Mouse (Mus musculus) myocyte (in vitro differentiated cells): ENCODE measurements at regions not wholly inside any gene's neighbourhood (a gene's known extent, or its start where the extent isn't known, plus 50 kb on each side); places are given as distances from the start of the nearest gene placed in this dataset.

Experiments
- H3K27me3 ChIP-seq: one replicate; pipeline ENCODE4 v1.6.1; 2011; ENCODE audit not compliant: control insufficient read depth, insufficient read depth, insufficient read length
- H3K36me3 ChIP-seq: one replicate; pipeline ENCODE4 v1.6.1; 2011; ENCODE audit not compliant: control insufficient read depth, insufficient read depth
- H3K4me2 ChIP-seq: one replicate; pipeline ENCODE4 v1.6.1; 2011; ENCODE audit warnings: low read depth, control low read depth
- H3K4me3 ChIP-seq: one replicate; pipeline ENCODE4 v1.5.1; 2011; ENCODE audit warnings: mild to moderate bottlenecking, control low read depth, moderate library complexity
- H3K79me2 ChIP-seq: one replicate; pipeline ENCODE4 v1.6.1; 2011; ENCODE audit not compliant: control insufficient read depth, insufficient read depth
- H3ac ChIP-seq: one replicate; pipeline ENCODE4 v1.6.1; 2011; ENCODE audit not compliant: control insufficient read depth, insufficient read length
- CEBPB ChIP-seq: IDR thresholded peaks from 2 replicates; pipeline ENCODE4 v1.6.1; 2011; ENCODE audit warnings: mild to moderate bottlenecking, moderate library complexity; ENCODE audit not compliant: poor library complexity, insufficient read depth, severe bottlenecking
- E2F4 ChIP-seq: IDR thresholded peaks from one replicate; pipeline ENCODE4 v1.6.1; 2011; ENCODE audit warnings: mild to moderate bottlenecking, control low read depth, moderate library complexity; ENCODE audit not compliant: insufficient read depth
- MAX ChIP-seq: IDR thresholded peaks from one replicate; pipeline ENCODE4 v1.6.1; 2011; ENCODE audit warnings: low read depth, mild to moderate bottlenecking, control low read depth
- MYOD1 ChIP-seq, 3 experiments: IDR thresholded peaks; one replicate each; pipeline ENCODE4 v1.6.1; 2011; ENCODE audit warnings: control low read depth in 2 of 3, low read depth in 2 of 3, mild to moderate bottlenecking in 2 of 3, moderate library complexity in 1 of 3; ENCODE audit not compliant: insufficient read length in 2 of 3, control insufficient read depth in 1 of 3
- MYOG ChIP-seq, 3 experiments: IDR thresholded peaks; one replicate each; pipeline ENCODE4 v1.6.1; 2011; ENCODE audit warnings: control low read depth in 2 of 3, low read depth in 2 of 3, mild to moderate bottlenecking in 2 of 3; ENCODE audit not compliant: insufficient read length in 2 of 3, control insufficient read depth in 1 of 3, insufficient read depth in 1 of 3
- POLR2A ChIP-seq: IDR thresholded peaks from one replicate; pipeline ENCODE4 v1.6.1; 2011; ENCODE audit warnings: low read depth, mild to moderate bottlenecking, control low read depth, moderate library complexity; ENCODE audit not compliant: insufficient read length
- POLR2AphosphoS2 ChIP-seq: IDR thresholded peaks from one replicate; pipeline ENCODE4 v1.6.1; 2011; ENCODE audit warnings: low read depth, control low read depth; ENCODE audit not compliant: insufficient read length
- REST ChIP-seq: IDR thresholded peaks from one replicate; pipeline ENCODE4 v1.6.1; 2011; ENCODE audit warnings: mild to moderate bottlenecking, control low read depth, moderate library complexity; ENCODE audit not compliant: insufficient read depth, insufficient read length
- SRF ChIP-seq: IDR thresholded peaks from one replicate; pipeline ENCODE4 v1.6.1; 2011; ENCODE audit warnings: low read depth; ENCODE audit not compliant: control insufficient read depth, insufficient read length
- TCF12 ChIP-seq: IDR thresholded peaks from one replicate; pipeline ENCODE4 v1.6.1; 2011; ENCODE audit warnings: mild to moderate bottlenecking, control low read depth; ENCODE audit not compliant: poor library complexity, insufficient read depth, severe bottlenecking
- TCF3 ChIP-seq: IDR thresholded peaks from one replicate; pipeline ENCODE4 v1.6.1; 2011; ENCODE audit warnings: low read depth, control low read depth; ENCODE audit not compliant: insufficient read length
- USF1 ChIP-seq: IDR thresholded peaks from one replicate; pipeline ENCODE4 v1.6.1; 2011; ENCODE audit warnings: low read depth, mild to moderate bottlenecking, control low read depth, moderate library complexity

GRCm38 (mm10) chr3:35146681-35147080 is 496.5 kb downstream of the Sox2 start:
- H3K36me3 ChIP-seq, result no peaks in the 10 kb centered on the region
- no peak overlapping the region for H3K4me3 ChIP-seq
- TF ChIP-seq MAX (no peak), POLR2AphosphoS2 (no peak), MYOG (IDR thresholded peaks at IDR 0.05; ENCODE audit: control insufficient read depth in 1 of 3, insufficient read depth in 1 of 3, insufficient read length in 2 of 3, low read depth in 2 of 3) (no peak), USF1 (no peak), E2F4 (no peak), TCF3 (no peak), CEBPB (no peak), SRF (no peak), MYOD1 (IDR thresholded peaks at IDR 0.05; ENCODE audit: control insufficient read depth in 1 of 3, insufficient read length in 2 of 3, low read depth in 2 of 3) (no peak), POLR2A (no peak), REST (no peak), TCF12 (no peak)
- H3K79me2 ChIP-seq, result no peaks in the 10 kb centered on the region
- no peak overlapping the region for H3ac ChIP-seq
- no peak overlapping the region for H3K4me2 ChIP-seq
- no peaks in the 10 kb centered on the region for H3K27me3 ChIP-seq

- Histone ChIP-seq H3ac (no peak overlapping the region), H3K36me3 (no peaks in the 10 kb centered on the region), H3K79me2 (no peaks in the 10 kb centered on the region), H3K4me3 (no peak overlapping the region), H3K27me3 (no peaks in the 10 kb centered on the region), H3K4me2 (no peak overlapping the region)
- TF ChIP-seq POLR2AphosphoS2 (no peak), MYOG (IDR thresholded peaks at IDR 0.05; ENCODE audit: control insufficient read depth in 1 of 3, insufficient read depth in 1 of 3, insufficient read length in 2 of 3, low read depth in 2 of 3) (no peak), POLR2A (no peak), SRF (no peak), TCF12 (no peak), TCF3 (no peak)
Measured at GRCm38 (mm10) chr3:35149251-35149691, 499.1 kb downstream of the Sox2 start.

- Histone ChIP-seq H3K27me3 (no peaks in the 10 kb centered on the region), H3K36me3 (no peaks in the 10 kb centered on the region), H3K4me3 (no peak overlapping the region), H3K4me2 (no peak overlapping the region), H3ac (no peak overlapping the region), H3K79me2 (no peaks in the 10 kb centered on the region)
- TF ChIP-seq MYOG (IDR thresholded peaks at IDR 0.05; ENCODE audit: control insufficient read depth in 1 of 3, insufficient read depth in 1 of 3, insufficient read length in 2 of 3, low read depth in 2 of 3) (no peak), MYOD1 (IDR thresholded peaks at IDR 0.05; ENCODE audit: control insufficient read depth in 1 of 3, insufficient read length in 2 of 3, low read depth in 2 of 3) (no peak), TCF3 (no peak), REST (no peak)
Measured at GRCm38 (mm10) chr3:35152191-35152590, 502.0 kb downstream of the Sox2 start.

GRCm38 (mm10) chr3:35154266-35154665 is 504.1 kb downstream of the Sox2 start:
- TF ChIP-seq TCF3 (no peak), MAX (no peak), POLR2A (no peak), MYOD1 (IDR thresholded peaks at IDR 0.05; ENCODE audit: control insufficient read depth in 1 of 3, insufficient read length in 2 of 3, low read depth in 2 of 3) (no peak), POLR2AphosphoS2 (no peak), USF1 (no peak), SRF (no peak), E2F4 (no peak), MYOG (IDR thresholded peaks at IDR 0.05; ENCODE audit: control insufficient read depth in 1 of 3, insufficient read depth in 1 of 3, insufficient read length in 2 of 3, low read depth in 2 of 3) (no peak), TCF12 (no peak), CEBPB (no peak), REST (no peak)
- Histone ChIP-seq H3ac (no peak overlapping the region), H3K36me3 (no peaks in the 10 kb centered on the region), H3K4me3 (no peak overlapping the region), H3K79me2 (no peaks in the 10 kb centered on the region), H3K4me2 (no peak overlapping the region), H3K27me3 (no peaks in the 10 kb centered on the region)

GRCm38 (mm10) chr3:35168676-35169075 is 518.5 kb downstream of the Sox2 start:
- no peak for TF ChIP-seq TCF3
- TF ChIP-seq POLR2AphosphoS2, result no peak
- TF ChIP-seq CEBPB, result no peak
- no peak for TF ChIP-seq REST
- TF ChIP-seq POLR2A, result no peak
- TF ChIP-seq TCF12, result no peak

More at GRCm38 (mm10) chr3:35168676-35169075, 518.5 kb downstream of the Sox2 start:
- Histone ChIP-seq H3K4me3 (no peak overlapping the region), H3K79me2 (no peaks in the 10 kb centered on the region), H3K27me3 (no peaks in the 10 kb centered on the region), H3K36me3 (no peaks in the 10 kb centered on the region), H3ac (no peak overlapping the region), H3K4me2 (no peak overlapping the region)
